Mouse (Mus musculus) urinary bladder, postnatal 4 days (tissue): Measurements from ENCODE around the gene Per2.
A peak's percentile ranks its signal among the peaks of the same experiment; 100 is the strongest.

ENCODE experiments used
- DNase-seq, 2 experiments: peaks; one replicate each; pipeline ENCODE4 v3.0.0; 2021 to 2022; ENCODE audit warnings: low spot score in 2 of 2

The Per2 gene

DNA sequence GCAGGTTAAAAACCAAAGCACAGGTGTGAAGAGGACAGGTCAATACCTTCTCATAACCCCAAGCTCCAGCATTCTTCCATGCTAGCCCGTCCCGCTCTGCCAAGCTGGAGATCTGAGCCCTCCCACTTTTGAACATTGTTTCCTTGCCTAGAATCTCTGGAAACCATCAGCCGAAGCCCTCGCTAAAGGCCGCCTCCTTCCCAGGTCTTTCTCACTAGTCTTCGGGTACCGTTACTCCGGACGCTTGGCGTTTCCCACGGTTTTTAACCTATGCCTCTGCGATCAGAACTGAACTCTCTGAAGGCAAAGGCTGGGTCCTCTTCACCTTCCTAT is 61.2 kb downstream of the Per2 start:
- DNase-seq, result no peak

DNA sequence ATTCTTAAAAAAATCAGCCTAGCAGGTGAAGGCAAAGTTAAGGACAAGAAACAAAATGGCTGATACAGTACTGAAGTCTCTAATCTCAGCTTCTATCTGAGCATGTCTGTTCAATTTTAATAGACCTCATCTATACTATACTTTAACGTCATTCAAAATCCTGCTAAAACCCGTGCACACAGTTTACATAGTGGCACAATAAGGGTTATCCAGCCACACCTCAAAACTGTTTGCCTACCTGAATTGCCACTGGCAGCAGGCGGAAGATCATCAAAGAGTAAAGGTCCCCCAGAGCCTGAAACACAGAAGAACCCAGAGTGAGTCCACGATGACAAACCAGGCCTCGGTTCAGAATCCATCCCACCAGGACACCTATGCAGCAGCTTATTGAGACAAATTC is 68.8 kb downstream of the Per2 start:
- no peak for DNase-seq

GRCm38 (mm10) chr1:91381091-91381471 is 78.0 kb downstream of the Per2 start:
- DNase-seq, result no peak

DNA sequence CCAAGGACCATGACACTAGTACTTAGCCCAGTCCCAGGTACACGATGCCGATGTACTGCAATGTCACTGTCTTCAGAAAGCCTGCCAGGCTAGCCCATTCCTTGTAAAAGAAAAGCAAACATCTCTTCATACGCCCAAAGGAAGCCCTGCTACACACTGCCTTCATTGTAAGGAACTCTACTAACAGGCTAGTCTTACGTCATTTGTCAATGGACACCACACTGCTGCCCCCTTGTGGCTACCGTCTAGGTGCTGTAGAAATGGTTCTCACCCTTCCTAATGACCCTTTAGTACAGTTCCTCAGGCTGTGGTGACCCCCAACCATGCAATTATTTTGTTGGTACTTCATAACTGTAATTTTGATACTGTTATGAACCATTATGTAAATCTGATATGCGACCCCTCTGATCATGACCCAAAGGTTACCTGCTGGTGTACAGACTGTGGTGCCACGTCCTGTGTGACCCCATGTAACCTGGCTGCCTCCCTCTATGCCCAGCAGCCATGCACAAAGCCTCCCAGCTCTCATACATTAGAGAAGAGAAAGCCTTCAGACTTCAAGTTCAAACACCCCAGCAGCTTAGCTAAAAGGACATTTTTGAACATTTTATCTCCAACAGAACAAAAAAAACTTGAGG is 78.6 kb downstream of the Per2 start:
- peak in 1 of 2 experiments; percentile 78 for DNase-seq

- no peak for DNase-seq
Measured at GRCm38 (mm10) chr1:91373414-91373835, 85.7 kb downstream of the Per2 start.

- no peak for DNase-seq
Measured at GRCm38 (mm10) chr1:91370055-91370454, 89.1 kb downstream of the Per2 start.

DNA sequence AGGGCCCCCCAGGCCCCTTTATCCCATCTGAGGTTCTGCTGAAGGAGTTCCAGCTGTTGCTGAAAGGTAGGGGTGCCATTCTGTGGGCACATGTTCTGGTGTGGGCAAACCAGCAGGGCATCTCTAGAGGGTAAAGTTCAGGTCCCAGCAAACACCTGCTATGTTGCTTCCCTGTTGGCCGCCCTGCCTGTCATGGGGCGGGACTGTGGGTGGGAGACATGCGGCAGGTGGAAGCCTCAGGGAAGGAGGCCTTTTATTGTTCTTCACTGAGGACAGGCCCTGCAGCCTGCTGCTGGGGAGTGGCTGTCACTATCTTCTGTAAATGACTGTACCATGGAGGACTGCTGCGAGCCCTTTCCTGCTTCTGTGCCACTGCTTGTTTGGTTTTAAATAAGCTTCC is 89.7 kb downstream of the Per2 start:
- DNase-seq, result no peak

- no peak for DNase-seq
Measured at GRCm38 (mm10) chr1:91367295-91367694, 91.8 kb downstream of the Per2 start.

GRCm38 (mm10) chr1:91366215-91367108 is 92.7 kb downstream of the Per2 start, which contains the start of gene Erfe:
Erfe (plus strand) TSS chr1:91366430.
- DNase-seq, result peak; percentile 54 to 77
